Comparison of ENCODE assay signal across 8 mouse cellular contexts in the genomic region with DNA sequence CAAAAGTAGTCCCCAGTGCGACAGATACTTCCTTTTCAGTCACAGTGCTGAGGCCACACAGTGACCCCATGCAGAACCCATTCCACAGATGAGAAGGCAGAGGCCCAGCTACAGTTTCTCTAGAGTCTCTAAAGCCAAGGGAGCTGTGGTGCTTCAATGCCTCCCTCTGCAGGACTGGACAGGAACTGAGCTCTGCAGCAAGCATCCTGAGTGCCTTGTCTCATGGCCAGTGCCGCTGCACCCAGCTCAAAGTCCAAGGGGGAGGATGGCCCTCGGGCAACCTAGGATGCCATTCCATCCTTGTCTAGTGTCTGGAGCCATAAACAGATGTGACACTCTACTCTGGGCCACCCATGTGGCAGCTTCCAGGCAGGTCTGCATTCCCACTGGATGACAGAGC. TPM values are rescaled to one million over a fixed set of nuclear protein-coding genes. Genes with fewer than 3 reads are reported as not detected.
DNase-seq lines count a peak whose midpoint lies in the region; ATAC-seq and TF ChIP-seq lines count a peak whose summit lies in the region.

No protein-coding gene starts in this region.

- peak; percentile 20 for DNase-seq in adrenal gland, postnatal 10 days
- DNase-seq in adrenal gland, adult 8-10 months: no peak
- DNase-seq in kidney, adult 2 months: peak; percentile 78
- peak; percentile 53 for DNase-seq in adipocyte (ENCODE audit: low spot score)
- peak; percentile 64 to 77 for DNase-seq in kidney, postnatal 25 days
- DNase-seq in urinary bladder, postnatal 14 days (ENCODE audit: low spot score): no peak

- no peaks in the 10 kb centered on the region for H3K27me3 ChIP-seq in kidney, adult 2 months (replicated peaks; ENCODE audit: control insufficient read depth, insufficient read depth, low read length)
- H3K27me3 ChIP-seq in kidney, embryonic 16.5 days (ENCODE audit: insufficient read depth, low read length): no peaks in the 10 kb centered on the region

- no peaks in the 10 kb centered on the region for H3K9me3 ChIP-seq in kidney, embryonic 16.5 days (ENCODE audit: low read length)

- no peak overlapping the region for H3K27ac ChIP-seq in kidney, adult 2 months (ENCODE audit: insufficient read depth, low read depth, low read length)
- no peak overlapping the region for H3K27ac ChIP-seq in kidney, embryonic 16.5 days (ENCODE audit: low read length)

- no peak overlapping the region for H3K9ac ChIP-seq in kidney, embryonic 16.5 days (replicated peaks; ENCODE audit: low read length)

- no peak overlapping the region for H3K4me2 ChIP-seq in kidney, embryonic 16.5 days (replicated peaks; ENCODE audit: low read depth, low read length)

- H3K4me1 ChIP-seq in kidney, adult 2 months (ENCODE audit: control insufficient read depth, insufficient read depth, low read length): peaks cover 4% of the 10 kb centered on the region
- peaks cover 30% of the 10 kb centered on the region for H3K4me1 ChIP-seq in kidney, embryonic 16.5 days (ENCODE audit: insufficient read depth, low read length)

- no peak for TF ChIP-seq POLR2A in kidney, adult 2 months (IDR thresholded peaks at IDR 0.05; ENCODE audit: low read depth, low read length)

- no peak overlapping the region for H3K4me3 ChIP-seq in kidney, adult 2 months (ENCODE audit: insufficient read depth, low read depth, low read length)
- no peak overlapping the region for H3K4me3 ChIP-seq in kidney, embryonic 16.5 days (ENCODE audit: low read length)

- peak; percentile 80 for TF ChIP-seq CTCF in kidney, adult 2 months (conservative IDR thresholded peaks at IDR 0.05; ENCODE audit: insufficient read depth, insufficient read length, low read depth, low read length)

- ATAC-seq in kidney, embryonic 16.5 days (ENCODE audit: low FRiP score, low TSS enrichment): no peak
- ATAC-seq in megakaryocyte-erythroid progenitor cell, adult 5-6 weeks (replicated peaks; ENCODE audit: low FRiP score, low TSS enrichment, poor library complexity, severe bottlenecking): no peak

- no peaks in the 10 kb centered on the region for H3K36me3 ChIP-seq in kidney, adult 2 months (ENCODE audit: control insufficient read depth, insufficient read depth, low read length)
- 0 out of 2 replicates have a peak, but pooled peaks cover 6% of the 10 kb centered on the region for H3K36me3 ChIP-seq in kidney, embryonic 16.5 days (ENCODE audit: insufficient read depth, low read length)

- WGBS in kidney, adult 2 months: 52% methylated on average over 3 of the region's 3 CpGs
- WGBS in kidney, embryonic 16.5 days: 64% methylated on average over 3 of the region's 3 CpGs

RNA-seq across cellular contexts. Expression of a gene that starts 2.5 kb away (rescaled TPM):
- total RNA-seq in adrenal gland, postnatal 10 days (2021): 10 to 100 TPM; 11.3 to 13.6 TPM
- 10 to 100 TPM in 3 of 4 experiments, 1 to 10 TPM in 1; 8.9 to 16.2 (median 14.1) TPM for total RNA-seq in adrenal gland, adult 8-10 months (2022)
- 6.0 and 7.9 TPM in 2 replicates for polyA plus RNA-seq in kidney, adult 2 months (2012; rRNA removed)
- 13.5 and 16.4 TPM in 2 replicates for polyA plus RNA-seq in kidney, embryonic 16.5 days (2015; fragmentation: Nextera tagmentation; extraction: Ambion mirVana)
- 0.94 and 3.0 TPM in 2 replicates for total RNA-seq in megakaryocyte-erythroid progenitor cell, adult 5-6 weeks (2014; fragmentation: Nextera tagmentation)
- total RNA-seq in megakaryocyte-erythroid progenitor cell, adult 5-6 weeks (2017): 0.38 and 0.66 TPM in 2 replicates

RNA-seq across cellular contexts. Expression of a gene that starts 22.9 kb away (rescaled TPM):
- total RNA-seq in adrenal gland, postnatal 10 days (2021): 10 to 100 TPM; 33.1 to 36.8 TPM
- 10 to 100 TPM; 42.5 to 85.7 (median 61.0) TPM for total RNA-seq in adrenal gland, adult 8-10 months (2022)
- 43.1 and 50.3 TPM in 2 replicates for polyA plus RNA-seq in kidney, adult 2 months (2012; rRNA removed)
- 26.4 and 28.6 TPM in 2 replicates for polyA plus RNA-seq in kidney, embryonic 16.5 days (2015; fragmentation: Nextera tagmentation; extraction: Ambion mirVana)
- total RNA-seq in megakaryocyte-erythroid progenitor cell, adult 5-6 weeks (2014; fragmentation: Nextera tagmentation): 13.0 and 26.7 TPM in 2 replicates
- total RNA-seq in megakaryocyte-erythroid progenitor cell, adult 5-6 weeks (2017): 8.2 and 10.7 TPM in 2 replicates

RNA-seq across cellular contexts. Expression of a gene that starts 27.3 kb away (rescaled TPM):
- 10 to 100 TPM in 1 of 2 experiments, 1 to 10 TPM in 1; 9.6 to 10.5 TPM for total RNA-seq in adrenal gland, postnatal 10 days (2021)
- 10 to 100 TPM; 15.5 to 17.2 (median 16.2) TPM for total RNA-seq in adrenal gland, adult 8-10 months (2022)
- polyA plus RNA-seq in kidney, adult 2 months (2012; rRNA removed): 6.8 and 7.0 TPM in 2 replicates
- 5.5 and 6.4 TPM in 2 replicates for polyA plus RNA-seq in kidney, embryonic 16.5 days (2015; fragmentation: Nextera tagmentation; extraction: Ambion mirVana)
- total RNA-seq in megakaryocyte-erythroid progenitor cell, adult 5-6 weeks (2014; fragmentation: Nextera tagmentation): 2.3 and 5.3 TPM in 2 replicates
- 3.3 and 5.9 TPM in 2 replicates for total RNA-seq in megakaryocyte-erythroid progenitor cell, adult 5-6 weeks (2017)

RNA-seq across cellular contexts. Expression of a gene that starts 59.6 kb away (rescaled TPM):
- 10 to 100 TPM; 59.6 to 66.9 TPM for total RNA-seq in adrenal gland, postnatal 10 days (2021)
- total RNA-seq in adrenal gland, adult 8-10 months (2022): 10 to 100 TPM; 77.5 to 97.0 (median 85.2) TPM
- polyA plus RNA-seq in kidney, adult 2 months (2012; rRNA removed): 127 and 131 TPM in 2 replicates
- polyA plus RNA-seq in kidney, embryonic 16.5 days (2015; fragmentation: Nextera tagmentation; extraction: Ambion mirVana): 305 and 323 TPM in 2 replicates
- 297 and 325 TPM in 2 replicates for total RNA-seq in megakaryocyte-erythroid progenitor cell, adult 5-6 weeks (2014; fragmentation: Nextera tagmentation)
- 90.7 and 109 TPM in 2 replicates for total RNA-seq in megakaryocyte-erythroid progenitor cell, adult 5-6 weeks (2017)

Comparison
In these comparisons a context has a peak if more than half of its experiments do, and no peak if none do; other contexts are left out.
1. DNase-seq: peak in adrenal gland, postnatal 10 days (single experiment), kidney, adult 2 months (single experiment), adipocyte (single experiment) and kidney, postnatal 25 days (2 of 2); none in adrenal gland, adult 8-10 months (single experiment) and urinary bladder, postnatal 14 days (single experiment).